ENCODE assay signal across 27 mouse cellular contexts in genomic region chr2:4967806-4968205, GRCm38 (mm10). TPM values are rescaled to one million over a fixed set of nuclear protein-coding genes. Genes with fewer than 3 reads are reported as not detected.
A peak's percentile ranks its signal among the peaks of the same experiment; 100 is the strongest.
DNase-seq lines count a peak whose midpoint lies in the region; ATAC-seq lines count a peak whose summit lies in the region.
"Had no signal": no experiment of that assay in that cellular context is flagged by ENCODE, and none has a peak within 500 bp of the region (broad histone marks: within the 10 kb centered on the region; RNA-seq: fewer than 3 reads in every experiment).

No protein-coding gene starts in this region.

- WGBS in hindbrain, embryonic 13.5 days: 100% methylated on average over 2 of the region's 2 CpGs

- no peak overlapping the region for H3K27ac ChIP-seq in hindbrain, embryonic 13.5 days

- H3K9ac ChIP-seq in hindbrain, embryonic 13.5 days: no peak overlapping the region

- no peaks in the 10 kb centered on the region for H3K4me1 ChIP-seq in hindbrain, embryonic 13.5 days (replicated peaks)

- no peak for ATAC-seq in hindbrain, embryonic 13.5 days (ENCODE audit: low FRiP score)
- ATAC-seq: activated CD4-positive, CD25-positive, alpha-beta regulatory T cell, adult 4 months; CD4-positive, CD25-positive, alpha-beta regulatory T cell, adult 4 months; Patski had no signal

- no peaks in the 10 kb centered on the region for H3K36me3 ChIP-seq in hindbrain, embryonic 13.5 days
- H3K36me3 ChIP-seq: G1E had no signal

- no peak overlapping the region for H3K4me2 ChIP-seq in hindbrain, embryonic 13.5 days

- peak; percentile 87 for DNase-seq in ES-CJ7 (ENCODE audit: low read depth, low spot score)
- peak; percentile 83 for DNase-seq in R1 (ENCODE audit: low read depth, low spot score)
- peak; percentile 80 for DNase-seq in ZHBTc4 (ENCODE audit: low read depth, low spot score)
- DNase-seq in adrenal gland, adult 2 months: no peak
- no peak for DNase-seq in lung, adult 18-20 months
- DNase-seq: adrenal gland, adult 8-10 months; adrenal gland, postnatal 10 days; adrenal gland, postnatal 14 days; adrenal gland, postnatal 25 days; adrenal gland, postnatal 36 days; B cell, adult 2 months; cerebellum, adult 11 months; cerebellum, adult 11-12 months; cerebellum, adult 18-20 months; cerebellum, adult 2 months; cerebellum, adult 8-10 months; cerebellum, adult 9-10 months; cerebellum, adult 9-11 months had no signal

- H3K9me3 ChIP-seq in hindbrain, embryonic 13.5 days: no peaks in the 10 kb centered on the region
- H3K9me3 ChIP-seq: G1E had no signal

- H3K4me3 ChIP-seq in hindbrain, embryonic 13.5 days: no peak overlapping the region

- no peaks in the 10 kb centered on the region for H3K27me3 ChIP-seq in hindbrain, embryonic 13.5 days
- H3K27me3 ChIP-seq: CH12.LX had no signal

RNA-seq across cellular contexts. Expression of gene Ucma, which starts 8.1 kb away (rescaled TPM):
- total RNA-seq in adrenal gland, adult 2 months (2021): not detected
- polyA plus RNA-seq in adrenal gland, adult 2 months (2012; rRNA removed): not detected in 2 replicates
- polyA plus RNA-seq in hindbrain, embryonic 13.5 days (2015; fragmentation: Nextera tagmentation; extraction: Ambion mirVana): 0.55 TPM in 1 of 2 replicates, not detected in the other
- total RNA-seq: adrenal gland, adult 18-20 months; adrenal gland, adult 8-10 months; adrenal gland, postnatal 10 days; adrenal gland, postnatal 14 days; adrenal gland, postnatal 25 days; adrenal gland, postnatal 36 days; adrenal gland, postnatal 4 days; CH12.LX; G1E; MEL had no signal
- polyA plus RNA-seq: activated CD4-positive, CD25-positive, alpha-beta regulatory T cell, adult 4 months; CD4-positive, CD25-positive, alpha-beta regulatory T cell, adult 4 months; G1E; Patski had no signal

RNA-seq across cellular contexts. Expression of gene Mcm10, which starts 44.8 kb away (rescaled TPM):
- total RNA-seq in adrenal gland, adult 2 months (2021): 1 to 10 TPM; 1.6 to 7.9 TPM
- polyA plus RNA-seq in adrenal gland, adult 2 months (2012; rRNA removed): 0.40 and 0.44 TPM in 2 replicates
- 5.8 and 5.9 TPM in 2 replicates for polyA plus RNA-seq in hindbrain, embryonic 13.5 days (2015; fragmentation: Nextera tagmentation; extraction: Ambion mirVana)

RNA-seq across cellular contexts. Expression of gene Phyh, which starts 49.0 kb away (rescaled TPM):
- 100 to 1,000 TPM; 294 to 361 TPM for total RNA-seq in adrenal gland, adult 2 months (2021)
- polyA plus RNA-seq in adrenal gland, adult 2 months (2012; rRNA removed): 117 and 149 TPM in 2 replicates
- polyA plus RNA-seq in hindbrain, embryonic 13.5 days (2015; fragmentation: Nextera tagmentation; extraction: Ambion mirVana): 61.7 and 66.0 TPM in 2 replicates
- total RNA-seq: MEL had no signal

Comparison
In these comparisons a context has a peak if more than half of its experiments do, and no peak if none do; other contexts are left out.
1. DNase-seq: peak in ES-CJ7 (single experiment), R1 (single experiment) and ZHBTc4 (single experiment); none in adrenal gland, adult 2 months (single experiment) and lung, adult 18-20 months (0 of 2).